Mouse (Mus musculus) heart, postnatal 14 days (tissue): ENCODE measurements around the gene Pfkfb2. TPM values are rescaled to one million over a fixed set of nuclear protein-coding genes. Genes with fewer than 3 reads are reported as not detected.

ENCODE experiments used
- DNase-seq, 2 experiments: peaks; one replicate each; pipeline ENCODE4 v3.0.0; 2021 to 2022
- intact Hi-C: fragments of 180-260 bp; cut with DNase I; formaldehyde crosslinking; loops from one replicate; pipeline ENCODE4 v1.15.1; 2025
- long read RNA-seq, 2 experiments: library from polyadenylated mRNA; stranded (forward); transcript quantifications; one replicate each; pipeline ENCODE4 v2.0.0; 2021
- total RNA-seq, 2 experiments: library from RNA; stranded (reverse); gene quantifications; 2 replicates each; pipeline ENCODE4 v1.2.3; 2021

Pfkfb2 gene
- 10 to 100 TPM; 65.7 to 70.8 TPM for total RNA-seq
- long read RNA-seq, experiment 1, partial matches to known transcripts = 1 of 25 reads
- long read RNA-seq, experiment 1, other reads (novel, unspliced or antisense) = 23 of 25 reads
- long read RNA-seq, experiment 2, full-length matches to known transcripts = 1 of 27 reads
- long read RNA-seq, experiment 2, partial matches to known transcripts = 0 of 27 reads
- long read RNA-seq, experiment 2, other reads (novel, unspliced or antisense) = 26 of 27 reads

DNA sequence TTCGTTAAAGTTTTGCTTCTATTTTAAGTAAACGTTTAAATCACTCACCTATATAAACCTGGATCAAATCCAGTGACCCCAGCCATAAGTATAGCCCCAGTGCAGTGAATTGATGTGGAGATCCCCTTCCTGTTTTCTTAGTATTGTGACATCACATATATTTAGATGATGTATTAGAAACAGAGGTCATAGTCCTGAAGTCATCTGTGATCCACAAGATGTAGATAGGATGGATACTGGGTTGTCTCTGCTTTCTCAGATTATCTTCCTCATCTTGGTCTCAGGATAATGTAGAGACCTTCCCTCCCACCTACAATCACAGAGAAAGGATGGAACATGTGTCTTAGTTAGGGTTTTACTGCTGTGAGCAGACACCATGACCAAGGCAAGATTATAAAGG, at the start of gene Pfkfb2:
Pfkfb2 (minus strand) TSS at position 101 of the 400 bp plus-strand sequence.
- intact Hi-C loops = no loop called here
- DNase-seq = no peak

DNA sequence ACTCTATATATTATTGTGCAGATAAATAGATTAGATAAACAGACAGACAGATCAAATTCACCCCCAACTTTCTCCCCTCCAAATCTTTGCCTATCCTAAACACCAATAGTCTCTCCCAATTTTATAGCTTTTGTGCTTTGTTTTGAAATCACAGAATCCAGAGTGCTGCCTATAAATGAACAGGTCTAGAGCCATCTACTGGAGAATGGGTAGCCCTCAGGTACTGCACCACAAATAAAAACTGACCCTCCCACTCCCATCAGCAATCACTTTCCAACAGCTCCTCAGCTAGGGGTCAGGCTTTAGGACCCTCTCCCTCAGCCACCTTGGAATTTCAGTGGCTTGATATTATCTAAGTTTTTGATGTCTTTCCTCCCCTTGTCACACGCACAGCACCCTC, 47.6 kb upstream of the Pfkfb2 start:
- no peak for DNase-seq
- intact Hi-C loops = loop anchor here (5.0 kb wide), 1 partner anchor 84 kb away; no protein-coding TSS in a partner anchor

DNA sequence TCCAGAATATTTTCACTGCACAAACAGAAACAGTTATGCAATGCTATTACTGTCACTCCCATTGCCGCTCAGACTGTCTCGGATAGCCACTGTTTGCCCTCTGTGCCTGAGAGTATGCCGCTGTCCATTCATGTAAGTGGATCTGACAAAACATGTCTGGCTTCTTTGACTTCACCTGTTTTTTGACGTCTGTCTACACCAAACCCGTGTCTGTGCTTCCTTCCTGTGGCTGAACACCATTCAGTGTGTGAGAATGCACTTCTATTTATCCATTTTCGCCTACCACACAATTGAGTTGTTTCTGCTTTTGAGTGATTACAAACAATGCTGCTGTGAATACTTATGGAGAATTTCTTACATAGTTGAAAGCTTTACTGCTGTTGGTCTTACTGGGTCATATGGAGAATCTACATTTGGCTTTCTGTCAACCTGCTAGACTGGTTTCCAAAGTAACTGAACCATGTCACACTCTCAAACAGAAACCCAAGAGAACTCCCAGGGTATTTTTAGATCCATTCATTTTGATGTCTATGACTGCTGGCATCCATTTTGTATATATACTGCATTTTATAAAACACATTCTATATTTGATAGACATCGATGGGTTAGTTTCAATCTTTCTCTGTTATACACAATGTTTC, 46.8 kb upstream of the Pfkfb2 start:
- intact Hi-C loops = loop anchor here (5.0 kb wide), 1 partner anchor 84 kb away; no protein-coding TSS in a partner anchor
- no peak for DNase-seq

DNA sequence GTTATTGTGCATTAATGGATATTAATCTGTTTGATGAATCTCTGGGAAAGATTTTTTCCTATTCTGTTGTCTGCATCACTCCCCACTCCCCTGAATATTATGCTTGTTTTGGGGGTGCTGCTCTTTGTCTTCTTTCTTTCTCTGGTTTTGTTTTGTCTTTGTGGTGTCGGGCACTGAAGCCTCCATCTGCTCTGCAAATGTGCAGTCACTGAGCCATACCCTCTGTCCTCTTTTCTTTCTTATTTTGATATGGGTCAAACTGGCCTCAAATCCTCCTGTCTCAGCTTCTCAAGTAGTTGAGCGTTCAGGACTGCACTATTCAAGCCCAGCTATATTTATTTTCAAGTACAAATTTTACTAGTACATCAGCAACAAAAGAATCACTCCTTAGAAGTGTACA, 46.2 kb upstream of the Pfkfb2 start:
- intact Hi-C loops = loop anchor here (5.0 kb wide), 1 partner anchor 83 kb away; no protein-coding TSS in a partner anchor
- DNase-seq = no peak

DNA sequence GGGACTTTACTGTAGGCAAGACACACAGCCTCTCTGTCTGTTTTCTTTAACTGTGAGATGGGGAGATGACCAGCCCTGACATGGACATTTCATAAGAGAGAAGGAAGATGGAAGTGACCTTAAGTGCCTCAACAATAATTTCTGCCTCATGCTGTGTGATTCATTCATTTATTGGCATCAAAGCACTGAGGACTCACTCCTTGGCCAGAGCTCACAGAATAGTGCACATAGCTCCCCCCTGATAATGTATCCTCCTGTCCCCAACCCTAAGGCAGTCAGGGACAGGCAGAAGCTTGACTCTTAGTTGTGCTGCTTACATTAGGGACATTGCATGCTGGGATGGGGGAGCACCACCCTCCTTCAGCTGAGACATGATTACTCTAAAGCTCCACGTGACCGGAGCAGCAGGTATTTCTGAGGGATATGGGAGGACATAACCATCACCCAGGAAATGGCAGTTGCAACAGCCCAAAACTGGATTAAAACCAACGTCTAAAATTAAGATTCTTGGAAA, 42.0 kb upstream of the Pfkfb2 start:
- no peak for DNase-seq
- intact Hi-C loops = no loop called here

DNA sequence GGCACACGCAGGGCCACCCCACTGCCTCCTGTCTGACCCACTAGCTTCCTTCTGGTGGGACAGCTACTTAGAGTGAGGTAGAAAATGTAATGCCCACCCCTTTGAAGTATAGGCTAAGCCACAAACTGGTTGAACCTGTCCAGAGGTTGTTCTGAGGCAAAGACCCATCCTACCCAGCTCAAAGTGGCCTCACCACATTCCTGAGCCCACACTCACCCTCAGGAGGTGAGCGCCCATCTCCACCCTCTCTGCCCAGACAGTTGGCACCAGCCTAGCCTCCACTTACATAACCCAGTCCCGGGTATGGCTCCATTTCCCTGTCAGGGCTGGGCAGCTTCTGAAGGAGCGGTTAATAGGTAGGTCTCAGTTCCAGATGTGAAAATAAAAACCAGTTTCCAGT, 41.4 kb upstream of the Pfkfb2 start:
- intact Hi-C loops = no loop called here
- DNase-seq = no peak

DNA sequence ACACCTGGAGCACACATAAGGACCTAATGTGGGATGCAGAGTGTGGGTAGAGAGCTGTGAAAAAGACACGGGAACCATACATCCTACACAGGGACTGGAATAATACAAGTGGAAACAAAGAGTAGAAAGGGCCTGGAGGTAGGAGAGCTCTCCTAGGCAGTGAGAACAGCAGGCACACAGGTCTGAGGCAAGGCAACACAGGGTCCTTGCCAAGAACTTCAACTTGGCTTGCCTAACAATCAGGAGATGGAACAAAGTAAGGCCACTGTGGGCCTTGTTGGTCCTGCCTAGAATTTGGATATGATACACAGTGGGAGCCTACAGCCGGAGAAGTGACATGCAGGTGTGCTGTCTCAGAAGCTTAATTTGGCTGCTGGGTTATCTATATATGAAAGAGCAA, 40.9 kb upstream of the Pfkfb2 start:
- intact Hi-C loops = no loop called here
- no peak for DNase-seq

DNA sequence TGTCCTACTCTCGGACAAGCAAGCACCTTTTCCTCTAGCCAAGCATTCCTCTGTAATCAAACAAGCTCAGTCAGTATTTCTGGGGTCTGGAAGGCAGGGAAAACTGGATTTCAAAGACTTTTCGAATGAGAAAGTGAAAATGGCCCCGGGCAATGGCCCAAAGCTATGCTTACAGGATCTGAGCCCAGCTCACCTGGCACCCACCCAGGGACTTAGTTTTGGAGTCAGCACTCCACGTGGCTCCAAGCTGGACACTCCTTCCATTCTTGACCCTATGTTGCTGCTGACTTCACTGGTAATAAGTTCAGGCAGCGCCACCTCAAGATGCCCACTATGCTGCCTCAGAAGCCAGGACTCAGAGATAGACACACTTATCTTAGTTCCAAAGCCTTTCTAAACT, 38.0 kb upstream of the Pfkfb2 start:
- intact Hi-C loops = no loop called here
- peak in 1 of 2 experiments; percentile 23 for DNase-seq

DNA sequence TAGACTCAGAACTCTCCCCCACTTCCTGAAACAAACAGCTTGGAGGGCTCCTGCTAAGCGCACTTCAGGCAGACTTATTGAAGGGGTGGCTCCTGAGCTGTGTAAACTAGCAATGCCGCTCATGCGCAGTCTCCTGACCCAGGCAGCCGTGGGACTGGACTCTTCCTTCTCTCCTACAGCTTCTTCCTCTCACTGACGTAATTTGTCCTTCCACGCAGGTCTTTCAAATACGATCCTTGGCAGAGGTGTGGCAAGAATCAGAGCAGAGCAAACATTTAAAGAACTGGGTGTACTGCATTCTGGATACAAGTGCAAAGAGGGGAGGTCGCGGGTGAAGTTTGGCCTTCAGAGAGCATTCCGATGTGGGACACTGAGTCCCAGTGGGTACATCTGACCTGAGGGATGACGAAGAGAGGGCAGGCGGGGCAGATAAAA, 35.0 kb upstream of the Pfkfb2 start:
- no peak for DNase-seq
- intact Hi-C loops = no loop called here

DNA sequence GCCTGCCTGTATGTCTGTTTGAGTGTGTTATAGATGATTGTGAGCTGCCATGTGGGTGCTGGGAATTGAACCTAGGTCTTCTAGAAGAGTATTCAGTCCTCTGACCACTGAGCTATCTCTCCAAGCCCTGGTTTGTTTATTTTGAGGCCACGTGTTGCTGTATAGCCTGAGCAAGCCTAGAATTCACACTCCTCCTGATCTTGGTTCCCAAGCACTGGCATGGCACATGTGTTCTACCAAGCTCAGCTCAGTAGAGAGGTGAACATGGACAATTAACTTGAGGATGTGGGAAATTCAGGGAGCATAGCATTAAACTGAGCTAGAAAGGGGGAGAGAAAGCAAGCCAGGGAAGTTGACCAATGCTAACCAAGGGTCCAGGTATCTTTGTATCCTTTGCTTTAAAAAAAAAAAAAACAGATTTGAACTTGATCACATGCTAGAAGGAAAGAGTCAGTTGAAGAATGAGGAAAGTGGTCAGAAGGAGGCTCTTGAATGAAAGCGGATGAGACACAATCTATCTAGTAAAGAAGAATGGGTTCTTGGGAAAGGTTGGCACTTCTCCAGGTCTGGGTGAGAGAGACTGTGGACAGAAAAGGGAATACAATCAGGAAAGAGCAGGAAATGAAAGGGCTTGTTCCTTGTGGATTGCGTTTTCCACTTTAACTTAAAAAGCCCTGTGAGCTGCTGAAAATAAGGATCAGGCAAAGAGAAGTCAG, 33.1 kb upstream of the Pfkfb2 start:
- DNase-seq = no peak
- intact Hi-C loops = no loop called here

DNA sequence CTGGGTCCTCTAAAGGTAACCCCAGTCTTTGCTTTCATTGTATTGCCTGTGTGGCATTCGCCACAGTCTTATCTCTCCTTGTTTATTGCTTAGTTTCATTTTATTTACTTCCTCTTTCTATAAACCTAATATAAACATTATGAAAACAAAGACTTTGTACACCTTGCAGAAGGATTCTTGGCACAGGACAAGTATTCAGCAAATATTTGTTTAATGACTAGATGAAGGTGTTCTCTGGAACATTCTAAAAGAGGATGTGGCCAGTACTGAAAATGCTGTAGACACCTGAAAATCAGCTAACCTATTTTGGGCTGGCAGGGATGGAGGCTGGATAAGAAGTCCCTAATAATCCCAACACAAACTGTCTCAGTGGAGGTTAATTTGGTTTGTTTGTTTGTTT, 32.5 kb upstream of the Pfkfb2 start:
- DNase-seq = no peak
- intact Hi-C loops = no loop called here

DNA sequence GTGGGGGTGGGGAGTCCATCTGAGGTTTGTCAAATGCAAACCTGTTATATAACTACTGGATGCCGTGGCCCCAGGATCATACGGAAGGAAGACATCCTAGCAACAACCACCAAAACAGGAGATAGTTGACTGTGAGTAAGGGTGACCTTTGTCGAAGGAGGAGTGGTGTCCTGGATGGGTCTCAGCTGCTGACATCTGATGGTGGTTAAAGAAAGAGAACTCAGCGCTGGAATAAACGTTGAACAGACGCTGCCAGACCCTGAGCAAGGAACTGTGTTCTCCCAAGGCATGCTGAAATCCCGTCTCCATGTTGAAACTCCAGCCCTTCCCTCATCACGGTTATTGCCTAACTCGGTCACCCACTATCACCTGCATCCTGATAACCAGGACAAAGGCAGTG, 30.6 kb upstream of the Pfkfb2 start:
- intact Hi-C loops = no loop called here
- DNase-seq = no peak

DNA sequence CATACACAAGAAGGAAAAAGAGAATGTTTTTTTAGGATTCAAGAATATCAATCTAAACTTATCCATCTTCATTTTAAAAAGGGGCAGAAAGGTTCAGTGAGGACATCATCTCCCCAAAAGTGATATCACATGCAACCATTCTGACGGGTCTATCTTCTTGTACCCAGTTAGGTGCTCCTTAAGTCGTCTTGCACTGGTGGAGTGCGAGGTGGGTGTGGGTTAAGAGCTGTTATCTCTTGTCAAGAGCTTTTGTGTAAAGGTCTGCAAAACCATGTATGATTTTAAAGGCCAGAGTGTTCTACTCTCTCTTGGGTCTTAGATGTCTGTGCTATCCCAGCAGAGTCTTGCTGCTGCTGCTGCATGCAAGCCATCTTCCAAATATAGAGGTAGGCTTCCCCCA, 17.8 kb upstream of the Pfkfb2 start:
- no peak for DNase-seq
- intact Hi-C loops = no loop called here

DNA sequence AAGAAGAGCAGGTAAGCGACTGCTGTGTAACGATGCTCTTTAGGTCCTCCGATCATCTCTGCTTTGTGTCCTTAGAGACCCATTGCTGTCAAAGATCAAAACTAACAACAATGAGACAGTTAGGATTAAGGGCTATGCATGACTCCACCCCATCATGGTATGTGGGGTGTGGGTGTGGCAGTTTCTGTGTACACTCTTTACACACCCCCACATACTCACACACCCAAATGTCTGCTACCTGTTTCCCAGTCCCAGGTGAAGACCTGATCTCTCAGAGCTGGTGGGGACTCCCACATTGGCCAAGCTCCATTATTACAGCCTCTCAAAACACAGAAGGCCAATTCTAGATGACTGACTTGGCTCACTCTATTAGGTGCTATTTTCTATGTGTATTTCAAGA, 16.5 kb upstream of the Pfkfb2 start:
- intact Hi-C loops = no loop called here
- no peak for DNase-seq

DNA sequence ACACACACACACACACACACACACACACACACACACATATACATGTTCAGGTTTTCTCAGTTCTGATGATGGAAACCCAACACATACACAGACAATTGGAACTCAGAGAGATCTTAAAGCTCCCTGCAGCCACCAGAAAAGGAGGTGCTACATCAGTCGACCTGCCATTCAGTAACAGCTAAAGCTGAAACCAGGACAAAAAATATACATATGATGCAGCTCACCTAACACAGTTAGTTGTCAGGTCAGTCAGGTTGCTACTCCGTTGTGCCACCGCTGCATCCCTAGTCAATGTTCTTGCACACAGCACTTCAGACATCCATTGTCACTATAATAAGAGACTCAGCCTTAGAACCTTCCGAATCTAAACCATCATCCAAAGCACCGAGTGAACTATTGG, 15.9 kb upstream of the Pfkfb2 start:
- no peak for DNase-seq
- intact Hi-C loops = no loop called here

DNA sequence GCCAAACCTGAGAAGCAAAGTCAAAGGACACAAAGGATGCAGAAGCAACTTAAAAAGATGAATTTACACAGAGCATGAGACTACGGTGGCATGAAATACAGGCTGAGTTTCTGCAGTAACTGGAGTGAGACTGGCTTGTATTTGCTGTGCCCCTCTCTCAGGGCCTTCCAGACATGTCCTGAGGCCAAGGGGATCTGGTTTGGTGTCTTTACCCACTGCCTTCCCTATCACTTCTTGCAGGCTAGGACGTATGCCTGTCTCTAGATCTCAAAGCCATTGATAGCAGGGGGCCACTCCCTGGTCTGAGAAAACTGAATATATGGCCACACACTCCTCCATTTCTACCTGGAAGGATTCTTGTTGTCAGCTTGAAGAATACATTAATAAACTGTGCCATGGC, 15.2 kb upstream of the Pfkfb2 start:
- intact Hi-C loops = no loop called here
- no peak for DNase-seq

DNA sequence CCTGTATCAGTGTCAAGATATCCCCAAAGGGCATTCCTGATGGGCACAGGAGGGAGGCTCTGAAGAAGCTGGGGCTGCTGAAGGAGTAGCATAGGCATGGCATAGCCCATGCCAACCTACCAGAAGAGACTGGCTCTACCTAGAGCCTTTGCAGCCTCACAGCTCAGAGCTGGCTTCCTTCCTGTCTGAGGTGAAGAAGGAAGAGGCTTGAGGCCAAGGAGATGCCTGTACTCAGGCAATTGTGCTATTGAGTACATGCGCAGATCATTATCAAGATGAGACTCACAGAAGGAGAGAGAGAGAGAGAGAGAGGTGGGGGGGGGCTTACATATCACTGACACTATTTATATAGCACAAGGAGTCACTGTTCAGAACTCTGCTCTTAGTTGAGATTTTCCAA, 14.7 kb upstream of the Pfkfb2 start:
- intact Hi-C loops = no loop called here
- DNase-seq = no peak

DNA sequence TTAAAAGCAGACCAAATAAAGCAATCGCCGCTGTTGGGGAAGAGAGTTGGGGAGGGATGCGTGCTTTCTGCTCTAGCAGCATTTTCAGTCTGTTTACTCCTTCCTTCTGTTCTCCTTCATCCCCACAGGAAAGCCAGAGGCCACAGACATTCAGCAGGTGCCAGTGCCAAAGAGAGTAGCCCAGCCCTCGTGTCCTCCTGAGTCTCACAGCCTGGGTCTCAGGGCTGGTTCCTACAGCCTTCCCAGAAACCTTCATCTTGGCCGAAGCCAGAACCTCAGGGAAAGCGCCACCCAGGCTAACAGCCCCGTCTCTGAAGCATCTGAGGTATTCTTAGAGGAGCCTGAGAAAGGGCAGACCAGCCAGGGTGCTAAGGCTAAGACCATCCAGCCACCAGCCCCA, 13.1 kb upstream of the Pfkfb2 start:
- DNase-seq = no peak
- intact Hi-C loops = no loop called here

DNA sequence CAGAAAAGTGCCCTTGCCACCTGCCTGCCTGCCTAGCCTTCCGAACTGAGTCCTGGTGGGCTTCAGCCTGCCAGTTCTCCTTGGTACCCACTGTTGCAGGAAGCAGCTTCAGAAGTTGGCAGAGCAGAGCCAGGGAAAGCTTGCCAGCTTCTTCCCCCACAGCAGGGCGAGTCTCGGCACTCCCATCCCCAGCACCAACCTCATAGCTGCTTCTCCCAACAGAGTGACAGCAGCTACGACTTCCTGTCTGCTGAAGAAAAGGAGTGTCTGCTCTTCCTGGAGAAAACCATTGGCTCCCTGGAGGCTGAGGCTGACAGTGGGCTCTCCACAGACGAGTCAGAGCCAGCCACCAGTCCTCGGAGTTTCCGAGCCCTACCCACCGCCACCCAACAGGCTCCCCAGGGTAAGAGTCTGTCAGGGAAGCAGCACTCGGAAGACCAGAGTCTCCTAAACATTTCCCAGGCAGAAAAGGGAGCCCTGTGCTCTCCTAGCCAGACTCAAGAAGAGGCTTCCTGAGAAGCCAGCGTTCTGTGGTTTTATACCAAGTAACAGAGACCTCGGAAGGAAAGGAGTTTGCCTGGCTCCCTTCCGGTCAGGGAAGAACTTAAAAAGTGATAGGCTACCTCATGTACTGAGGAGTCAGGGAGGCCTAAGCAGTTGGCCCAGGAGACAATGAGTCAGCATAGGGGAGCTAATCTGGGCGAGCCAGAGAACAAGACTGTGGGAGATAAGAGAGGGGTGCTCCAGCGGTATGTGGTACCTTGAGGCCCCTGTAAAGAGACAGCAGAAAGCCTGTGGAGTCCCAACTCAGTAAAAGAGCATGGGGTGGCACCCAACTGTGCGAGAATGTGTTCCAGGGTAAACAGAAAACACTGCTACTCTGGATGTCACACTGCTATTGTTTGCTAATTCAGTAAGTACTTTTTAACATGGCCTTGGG, 12.0 kb upstream of the Pfkfb2 start:
- no peak for DNase-seq
- intact Hi-C loops = no loop called here

DNA sequence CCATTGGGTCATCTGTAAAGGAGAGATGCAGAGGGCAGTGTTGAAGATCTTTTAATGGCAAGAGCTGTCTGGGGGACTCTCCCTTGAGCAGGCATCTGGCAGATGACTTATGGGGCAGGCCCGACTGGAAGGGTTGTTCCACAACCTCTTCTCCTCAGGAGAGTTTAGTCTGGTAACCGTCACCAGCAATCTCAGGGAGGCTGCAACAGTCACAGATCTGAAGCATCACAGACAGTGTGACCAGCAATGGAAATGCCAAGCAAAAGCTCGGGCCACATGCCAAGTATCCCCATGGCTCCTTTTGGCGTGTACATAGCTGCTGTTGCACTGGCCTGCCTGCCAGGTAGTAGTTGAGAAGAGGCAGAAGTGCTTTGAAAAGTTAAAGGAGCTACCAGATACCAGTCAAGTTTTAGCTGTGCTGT, 11.2 kb upstream of the Pfkfb2 start:
- intact Hi-C loops = no loop called here
- peak; percentile 22 to 29 for DNase-seq
